Mouse (Mus musculus): ENCODE measurements around the gene Ccdc62. TPM values are rescaled to one million over a fixed set of nuclear protein-coding genes. Genes with fewer than 3 reads are reported as not detected.

The Ccdc62 gene
- total and polyA plus RNA-seq, 3 experiments: 7.5 to 13.4 TPM; not detected in 1

GRCm38 (mm10) chr5:124016291-124016821 is 85.9 kb downstream of the Ccdc62 start:
- H3K9ac ChIP-seq (ENCODE audit: control insufficient read depth, low read depth, low read length, poor library complexity, severe bottlenecking): no peak overlapping the region
- DNase-seq (ENCODE audit: low read depth, low spot score): no peak
- H3K27me3 ChIP-seq (ENCODE audit: control insufficient read depth in 1 of 2, insufficient read depth in 2 of 2, low read length in 2 of 2): no peaks in the 10 kb centered on the region
- H3K4me3 ChIP-seq (ENCODE audit: control insufficient read depth in 1 of 2, insufficient read depth in 1 of 2, low read depth in 2 of 2, low read length in 2 of 2): no peak overlapping the region
- H3K9me3 ChIP-seq (replicated peaks; ENCODE audit: insufficient read depth, low read length): no peaks in the 10 kb centered on the region
- H3K4me1 ChIP-seq (ENCODE audit: control insufficient read depth in 1 of 2, insufficient read depth in 2 of 2, low read length in 2 of 2): peaks cover 18 to 58% of the 10 kb centered on the region in 2 experiments
- H3K27ac ChIP-seq (ENCODE audit: control insufficient read depth, low read depth, low read length): no peak overlapping the region
- H3K36me3 ChIP-seq (ENCODE audit: control insufficient read depth in 1 of 2, insufficient read depth in 2 of 2, low read length in 2 of 2): peaks cover 5 to 44% of the 10 kb centered on the region in 2 experiments
- peaks cover 92% of the 10 kb centered on the region for H3K79me2 ChIP-seq (ENCODE audit: control insufficient read depth, insufficient read depth, low read length, poor library complexity)
- no peak for TF ChIP-seq CHD2 (IDR thresholded peaks at IDR 0.05; ENCODE audit: low read length)
- TF ChIP-seq ZNF384 (IDR thresholded peaks at IDR 0.05; ENCODE audit: low read depth, low read length): no peak
- TF ChIP-seq CTCF (IDR thresholded peaks at IDR 0.05 in 2 of 3, conservative IDR thresholded peaks at IDR 0.05 in 1 of 3; ENCODE audit: control insufficient read depth in 1 of 3, insufficient read depth in 1 of 3, low read depth in 2 of 3, low read length in 3 of 3, poor library complexity in 1 of 3, severe bottlenecking in 1 of 3): no peak
- no peak for TF ChIP-seq JUND (IDR thresholded peaks at IDR 0.05; ENCODE audit: low read depth, low read length)
- no peak for TF ChIP-seq ZMIZ1 (IDR thresholded peaks at IDR 0.05; ENCODE audit: low read depth, low read length)
- no peak for TF ChIP-seq ELF1 (IDR thresholded peaks at IDR 0.05; ENCODE audit: low read depth, low read length)
- TF ChIP-seq SMC3 (IDR thresholded peaks at IDR 0.05; ENCODE audit: low read depth, low read length): no peak
- TF ChIP-seq KAT2A (conservative IDR thresholded peaks at IDR 0.05; ENCODE audit: low read depth, low read length): no peak

- no peak for DNase-seq (ENCODE audit: low read depth, low spot score)
- H3K9ac ChIP-seq (ENCODE audit: control insufficient read depth, low read depth, low read length, poor library complexity, severe bottlenecking): no peak overlapping the region
- H3K4me1 ChIP-seq (ENCODE audit: control insufficient read depth in 1 of 2, insufficient read depth in 2 of 2, low read length in 2 of 2): peaks cover 21 to 54% of the 10 kb centered on the region in 2 experiments
- H3K36me3 ChIP-seq (ENCODE audit: control insufficient read depth in 1 of 2, insufficient read depth in 2 of 2, low read length in 2 of 2): peaks cover 5 to 41% of the 10 kb centered on the region in 2 experiments
- no peaks in the 10 kb centered on the region for H3K9me3 ChIP-seq (replicated peaks; ENCODE audit: insufficient read depth, low read length)
- no peak overlapping the region for H3K4me3 ChIP-seq (ENCODE audit: control insufficient read depth in 1 of 2, insufficient read depth in 1 of 2, low read depth in 2 of 2, low read length in 2 of 2)
- peaks cover 86% of the 10 kb centered on the region for H3K79me2 ChIP-seq (ENCODE audit: control insufficient read depth, insufficient read depth, low read length, poor library complexity)
- TF ChIP-seq ZMIZ1 (IDR thresholded peaks at IDR 0.05; ENCODE audit: low read depth, low read length) (no peak), CHD2 (IDR thresholded peaks at IDR 0.05; ENCODE audit: low read length) (no peak), ELF1 (IDR thresholded peaks at IDR 0.05; ENCODE audit: low read depth, low read length) (no peak), TAL1 (IDR thresholded peaks at IDR 0.05; ENCODE audit: low read length) (no peak), TBP (IDR thresholded peaks at IDR 0.05; ENCODE audit: low read depth, low read length) (no peak)
- H3K27me3 ChIP-seq (ENCODE audit: control insufficient read depth in 1 of 2, insufficient read depth in 2 of 2, low read length in 2 of 2): no peaks in the 10 kb centered on the region
- no peak overlapping the region for H3K27ac ChIP-seq (ENCODE audit: control insufficient read depth, low read depth, low read length)
Measured at GRCm38 (mm10) chr5:124017941-124018340, 87.5 kb downstream of the Ccdc62 start.

DNA sequence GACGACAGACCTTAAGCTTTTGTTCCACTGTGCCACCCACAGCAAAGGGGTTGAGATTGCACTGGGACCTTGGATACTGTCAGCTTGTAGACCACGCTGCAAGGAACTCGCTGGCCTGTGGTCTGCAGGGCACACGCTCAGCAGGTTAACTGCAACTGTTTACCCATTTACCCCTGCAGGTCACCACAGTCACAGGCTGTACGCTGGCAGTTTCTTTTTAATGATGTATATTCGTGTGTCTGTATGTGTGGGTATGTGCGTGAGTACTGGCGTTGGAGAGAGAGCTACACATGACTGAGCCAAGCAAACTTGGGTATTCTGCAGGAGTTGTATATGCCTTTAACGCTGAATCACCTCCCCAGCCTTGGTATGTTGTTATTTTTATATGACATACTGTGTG is 88.2 kb downstream of the Ccdc62 start:
- Histone ChIP-seq H3K36me3 (ENCODE audit: control insufficient read depth in 1 of 2, insufficient read depth in 2 of 2, low read length in 2 of 2) (peaks cover 5 to 44% of the 10 kb centered on the region in 2 experiments), H3K9ac (ENCODE audit: control insufficient read depth, low read depth, low read length, poor library complexity, severe bottlenecking) (no peak overlapping the region), H3K4me3 (ENCODE audit: control insufficient read depth in 1 of 2, insufficient read depth in 1 of 2, low read depth in 2 of 2, low read length in 2 of 2) (no peak overlapping the region), H3K27ac (ENCODE audit: control insufficient read depth, low read depth, low read length) (peak overlapping the region; percentile 66), H3K9me3 (replicated peaks; ENCODE audit: insufficient read depth, low read length) (no peaks in the 10 kb centered on the region), H3K27me3 (ENCODE audit: control insufficient read depth in 1 of 2, insufficient read depth in 2 of 2, low read length in 2 of 2) (no peaks in the 10 kb centered on the region), H3K79me2 (ENCODE audit: control insufficient read depth, insufficient read depth, low read length, poor library complexity) (peaks cover 84% of the 10 kb centered on the region), H3K4me1 (ENCODE audit: control insufficient read depth in 1 of 2, insufficient read depth in 2 of 2, low read length in 2 of 2) (peaks cover 25 to 56% of the 10 kb centered on the region in 2 experiments)
- TF ChIP-seq JUND (IDR thresholded peaks at IDR 0.05; ENCODE audit: low read depth, low read length): no peak
- DNase-seq (ENCODE audit: low read depth, low spot score): no peak

Other genes starting within 250 kb of the Ccdc62 start
- 13.3 and 16.2 TPM in 2 replicates for gene Clip1, start 246.1 kb upstream of the Ccdc62 start, total RNA-seq (2012; rRNA removed)
- 10 to 100 TPM in 1 of 2 experiments, not detected in 1; 23.0 TPM for gene Clip1, start 246.1 kb upstream of the Ccdc62 start, polyA plus RNA-seq (2012; ENCODE audit: insufficient read depth in 1 of 2, insufficient read length in 2 of 2, low read depth in 1 of 2, low replicate concordance in 2 of 2, missing spikeins in 1 of 2)
- gene Zcchc8, start 209.6 kb upstream of the Ccdc62 start, total RNA-seq (2012; rRNA removed): 17.2 and 18.4 TPM in 2 replicates
- gene Zcchc8, start 209.6 kb upstream of the Ccdc62 start, polyA plus RNA-seq (2012; ENCODE audit: insufficient read depth in 1 of 2, insufficient read length in 2 of 2, low read depth in 1 of 2, low replicate concordance in 2 of 2, missing spikeins in 1 of 2): 10 to 100 TPM in 1 of 2 experiments, not detected in 1; 57.4 TPM
- 55.2 and 56.9 TPM in 2 replicates for gene Rsrc2, start 181.3 kb upstream of the Ccdc62 start, total RNA-seq (2012; rRNA removed)
- 10 to 100 TPM in 1 of 2 experiments, not detected in 1; 82.9 TPM for gene Rsrc2, start 181.3 kb upstream of the Ccdc62 start, polyA plus RNA-seq (2012; ENCODE audit: insufficient read depth in 1 of 2, insufficient read length in 2 of 2, low read depth in 1 of 2, low replicate concordance in 2 of 2, missing spikeins in 1 of 2)
- gene Kntc1, start 181.0 kb upstream of the Ccdc62 start, total RNA-seq (2012; rRNA removed): 27.0 and 28.5 TPM in 2 replicates
- gene Kntc1, start 181.0 kb upstream of the Ccdc62 start, polyA plus RNA-seq (2012; ENCODE audit: insufficient read depth in 1 of 2, insufficient read length in 2 of 2, low read depth in 1 of 2, low replicate concordance in 2 of 2, missing spikeins in 1 of 2): 10 to 100 TPM in 1 of 2 experiments, not detected in 1; 29.7 TPM
- gene Hcar2, start 65.2 kb upstream of the Ccdc62 start, total RNA-seq (2012; rRNA removed): not detected in 2 replicates
- gene Hcar2, start 65.2 kb upstream of the Ccdc62 start, polyA plus RNA-seq (2012; ENCODE audit: insufficient read depth in 1 of 2, insufficient read length in 2 of 2, low read depth in 1 of 2, low replicate concordance in 2 of 2, missing spikeins in 1 of 2): not detected
- gene Hcar1, start 50.7 kb upstream of the Ccdc62 start, total RNA-seq (2012; rRNA removed): not detected in 2 replicates
- gene Hcar1, start 50.7 kb upstream of the Ccdc62 start, polyA plus RNA-seq (2012; ENCODE audit: insufficient read depth in 1 of 2, insufficient read length in 2 of 2, low read depth in 1 of 2, low replicate concordance in 2 of 2, missing spikeins in 1 of 2): not detected
- gene Denr, start 23.5 kb upstream of the Ccdc62 start, total RNA-seq (2012; rRNA removed): 100 and 109 TPM in 2 replicates
- 100 to 1,000 TPM in 1 of 2 experiments, 10 to 100 TPM in 1; 62.4 to 323 TPM for gene Denr, start 23.5 kb upstream of the Ccdc62 start, polyA plus RNA-seq (2012; ENCODE audit: insufficient read depth in 1 of 2, insufficient read length in 2 of 2, low read depth in 1 of 2, low replicate concordance in 2 of 2, missing spikeins in 1 of 2)
- 1.5 and 2.1 TPM in 2 replicates for gene Gm43518, start 3.3 kb upstream of the Ccdc62 start, total RNA-seq (2012; rRNA removed)
- 1 to 10 TPM in 1 of 2 experiments, not detected in 1; 3.6 TPM for gene Gm43518, start 3.3 kb upstream of the Ccdc62 start, polyA plus RNA-seq (2012; ENCODE audit: insufficient read depth in 1 of 2, insufficient read length in 2 of 2, low read depth in 1 of 2, low replicate concordance in 2 of 2, missing spikeins in 1 of 2)
- gene Hip1r, start 42.9 kb downstream of the Ccdc62 start, total RNA-seq (2012; rRNA removed): 14.9 and 16.6 TPM in 2 replicates
- gene Hip1r, start 42.9 kb downstream of the Ccdc62 start, polyA plus RNA-seq (2012; ENCODE audit: insufficient read depth in 1 of 2, insufficient read length in 2 of 2, low read depth in 1 of 2, low replicate concordance in 2 of 2, missing spikeins in 1 of 2): 10 to 100 TPM in 1 of 2 experiments, not detected in 1; 31.6 TPM
- gene Vps37b, start 101.6 kb downstream of the Ccdc62 start, total RNA-seq (2012; rRNA removed): 27.4 and 28.6 TPM in 2 replicates
- 10 to 100 TPM in 1 of 2 experiments, not detected in 1; 66.0 TPM for gene Vps37b, start 101.6 kb downstream of the Ccdc62 start, polyA plus RNA-seq (2012; ENCODE audit: insufficient read depth in 1 of 2, insufficient read length in 2 of 2, low read depth in 1 of 2, low replicate concordance in 2 of 2, missing spikeins in 1 of 2)
- 2.1 and 2.4 TPM in 2 replicates for gene Abcb9, start 165.1 kb downstream of the Ccdc62 start, total RNA-seq (2012; rRNA removed)
- 1 to 10 TPM in 1 of 2 experiments, not detected in 1; 8.1 TPM for gene Abcb9, start 165.1 kb downstream of the Ccdc62 start, polyA plus RNA-seq (2012; ENCODE audit: insufficient read depth in 1 of 2, insufficient read length in 2 of 2, low read depth in 1 of 2, low replicate concordance in 2 of 2, missing spikeins in 1 of 2)
- 37.9 and 39.8 TPM in 2 replicates for gene Ogfod2, start 181.6 kb downstream of the Ccdc62 start, total RNA-seq (2012; rRNA removed)
- 10 to 100 TPM in 1 of 2 experiments, not detected in 1; 51.2 TPM for gene Ogfod2, start 181.6 kb downstream of the Ccdc62 start, polyA plus RNA-seq (2012; ENCODE audit: insufficient read depth in 1 of 2, insufficient read length in 2 of 2, low read depth in 1 of 2, low replicate concordance in 2 of 2, missing spikeins in 1 of 2)
- 57.8 and 60.4 TPM in 2 replicates for gene Arl6ip4, start 185.4 kb downstream of the Ccdc62 start, total RNA-seq (2012; rRNA removed)
- 100 to 1,000 TPM in 1 of 2 experiments, not detected in 1; 128 TPM for gene Arl6ip4, start 185.4 kb downstream of the Ccdc62 start, polyA plus RNA-seq (2012; ENCODE audit: insufficient read depth in 1 of 2, insufficient read length in 2 of 2, low read depth in 1 of 2, low replicate concordance in 2 of 2, missing spikeins in 1 of 2)

All from MEL (cell line).